Mouse (Mus musculus): Measurements from ENCODE around the gene Agk. TPM values are rescaled to one million over a fixed set of nuclear protein-coding genes. Genes with fewer than 3 reads are reported as not detected.

The Agk gene
- total and polyA plus RNA-seq, 3 experiments, result 29.7 to 29.9 TPM; not detected in 1

- Histone ChIP-seq H3K4me1 (ENCODE audit: control insufficient read depth in 1 of 2, insufficient read depth in 2 of 2, low read length in 2 of 2) (no peaks in the 10 kb centered on the region), H3K27ac (ENCODE audit: control insufficient read depth, low read depth, low read length) (no peak overlapping the region), H3K27me3 (ENCODE audit: control insufficient read depth in 1 of 2, insufficient read depth in 2 of 2, low read length in 2 of 2) (no peaks in the 10 kb centered on the region), H3K9ac (ENCODE audit: control insufficient read depth, low read depth, low read length, poor library complexity, severe bottlenecking) (no peak overlapping the region), H3K36me3 (ENCODE audit: control insufficient read depth in 1 of 2, insufficient read depth in 2 of 2, low read length in 2 of 2) (peaks cover 0 to 4% of the 10 kb centered on the region in 2 experiments; a peak in 2 of 4 replicates), H3K4me3 (ENCODE audit: control insufficient read depth in 1 of 2, insufficient read depth in 1 of 2, low read depth in 2 of 2, low read length in 2 of 2) (no peak overlapping the region), H3K79me2 (ENCODE audit: control insufficient read depth, insufficient read depth, low read length, poor library complexity) (no peaks in the 10 kb centered on the region), H3K9me3 (replicated peaks; ENCODE audit: insufficient read depth, low read length) (no peaks in the 10 kb centered on the region)
- DNase-seq (ENCODE audit: low read depth, low spot score), result no peak
- no peak for TF ChIP-seq POLR2A (IDR thresholded peaks at IDR 0.05; ENCODE audit: control insufficient read depth in 1 of 2, insufficient read depth in 1 of 2, low read depth in 1 of 2, low read length in 2 of 2, poor library complexity in 1 of 2)
- TF ChIP-seq SIN3A (IDR thresholded peaks at IDR 0.05; ENCODE audit: low read length), result no peak
- no peak for TF ChIP-seq MEF2A (IDR thresholded peaks at IDR 0.05; ENCODE audit: extremely low read depth, insufficient replicate concordance, low read depth, low read length, poor library complexity, severe bottlenecking)
- no peak for TF ChIP-seq CHD1 (IDR thresholded peaks at IDR 0.05; ENCODE audit: low read depth, low read length)
- no peak for TF ChIP-seq ZMIZ1 (IDR thresholded peaks at IDR 0.05; ENCODE audit: low read depth, low read length)
- TF ChIP-seq GATA1 (IDR thresholded peaks at IDR 0.05; ENCODE audit: low read depth, low read length), result no peak
- no peak for TF ChIP-seq TCF12 (IDR thresholded peaks at IDR 0.05; ENCODE audit: low read depth, low read length)
- TF ChIP-seq SMC3 (IDR thresholded peaks at IDR 0.05; ENCODE audit: low read depth, low read length), result no peak
- no peak for TF ChIP-seq JUND (IDR thresholded peaks at IDR 0.05; ENCODE audit: low read depth, low read length)
- TF ChIP-seq HCFC1 (IDR thresholded peaks at IDR 0.05; ENCODE audit: low read depth, low read length), result no peak
Measured at GRCm38 (mm10) chr6:40381908-40382307, 56.9 kb downstream of the Agk start.

DNA sequence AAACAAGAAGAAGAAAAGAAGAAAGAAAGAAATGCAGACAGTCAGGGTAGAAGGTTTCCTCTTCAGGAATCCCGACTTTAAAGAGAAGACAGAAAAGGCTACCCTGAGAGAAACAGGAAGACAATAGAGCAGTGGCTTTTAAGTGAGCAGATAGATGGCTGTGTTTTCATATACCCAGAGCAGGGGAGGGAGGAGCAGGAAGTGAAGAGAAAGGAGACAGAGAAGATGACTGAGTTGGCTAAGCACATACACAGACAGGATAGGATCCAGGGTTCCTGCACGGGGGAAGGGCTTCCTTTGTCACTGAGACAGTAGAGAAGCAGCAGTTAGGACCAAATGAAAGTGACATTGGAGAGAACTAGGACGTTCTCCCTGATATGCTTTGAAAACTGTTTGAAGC, 60.7 kb downstream of the Agk start:
- TF ChIP-seq CHD2 (IDR thresholded peaks at IDR 0.05; ENCODE audit: low read length) (no peak), RAD21 (IDR thresholded peaks at IDR 0.05; ENCODE audit: low read depth, low read length) (no peak), GATA1 (IDR thresholded peaks at IDR 0.05; ENCODE audit: low read depth, low read length) (no peak), MEF2A (IDR thresholded peaks at IDR 0.05; ENCODE audit: extremely low read depth, insufficient replicate concordance, low read depth, low read length, poor library complexity, severe bottlenecking) (no peak), ELF1 (IDR thresholded peaks at IDR 0.05; ENCODE audit: low read depth, low read length) (no peak), TBP (IDR thresholded peaks at IDR 0.05; ENCODE audit: low read depth, low read length) (no peak)
- peaks cover 0 to 10% of the 10 kb centered on the region in 2 experiments for H3K36me3 ChIP-seq (ENCODE audit: control insufficient read depth in 1 of 2, insufficient read depth in 2 of 2, low read length in 2 of 2)
- peaks cover 3 to 7% of the 10 kb centered on the region in 2 experiments for H3K4me1 ChIP-seq (ENCODE audit: control insufficient read depth in 1 of 2, insufficient read depth in 2 of 2, low read length in 2 of 2)
- H3K9me3 ChIP-seq (replicated peaks; ENCODE audit: insufficient read depth, low read length), result no peaks in the 10 kb centered on the region
- no peak overlapping the region for H3K4me3 ChIP-seq (ENCODE audit: control insufficient read depth in 1 of 2, insufficient read depth in 1 of 2, low read depth in 2 of 2, low read length in 2 of 2)
- no peaks in the 10 kb centered on the region for H3K79me2 ChIP-seq (ENCODE audit: control insufficient read depth, insufficient read depth, low read length, poor library complexity)
- DNase-seq (ENCODE audit: low read depth, low spot score), result peak; percentile 9
- H3K27me3 ChIP-seq (ENCODE audit: control insufficient read depth in 1 of 2, insufficient read depth in 2 of 2, low read length in 2 of 2), result no peaks in the 10 kb centered on the region
- H3K27ac ChIP-seq (ENCODE audit: control insufficient read depth, low read depth, low read length), result no peak overlapping the region
- H3K9ac ChIP-seq (ENCODE audit: control insufficient read depth, low read depth, low read length, poor library complexity, severe bottlenecking), result no peak overlapping the region

DNA sequence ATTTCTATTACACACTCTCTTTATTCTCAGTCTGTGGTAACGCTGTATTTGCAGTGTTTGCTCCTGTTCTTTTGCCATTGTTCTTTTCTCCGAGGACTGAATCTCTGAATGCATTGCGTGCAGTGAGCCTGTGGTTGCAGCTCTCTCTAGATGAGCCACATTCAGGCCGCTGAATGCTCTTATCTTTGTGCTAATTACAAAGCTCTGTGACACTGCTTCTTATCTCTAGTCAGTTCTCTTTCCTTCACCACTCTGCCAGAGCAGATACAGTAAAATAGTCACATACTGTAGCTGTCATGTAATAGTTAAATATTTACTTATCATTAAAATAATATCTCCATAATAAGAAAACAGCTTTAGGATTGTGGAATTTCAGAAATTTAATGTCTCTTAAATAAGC, 63.7 kb downstream of the Agk start:
- H3K36me3 ChIP-seq (ENCODE audit: control insufficient read depth in 1 of 2, insufficient read depth in 2 of 2, low read length in 2 of 2), result peaks cover 0 to 10% of the 10 kb centered on the region in 2 experiments
- no peak overlapping the region for H3K9ac ChIP-seq (ENCODE audit: control insufficient read depth, low read depth, low read length, poor library complexity, severe bottlenecking)
- peak; percentile 65 for DNase-seq (ENCODE audit: low read depth, low spot score)
- H3K79me2 ChIP-seq (ENCODE audit: control insufficient read depth, insufficient read depth, low read length, poor library complexity), result no peaks in the 10 kb centered on the region
- peak overlapping the region; percentile 37; the same call in 1 of the 2 replicates for H3K27ac ChIP-seq (ENCODE audit: control insufficient read depth, low read depth, low read length)
- H3K4me3 ChIP-seq (ENCODE audit: control insufficient read depth in 1 of 2, insufficient read depth in 1 of 2, low read depth in 2 of 2, low read length in 2 of 2), result no peak overlapping the region
- H3K9me3 ChIP-seq (replicated peaks; ENCODE audit: insufficient read depth, low read length), result no peaks in the 10 kb centered on the region
- peaks cover 3 to 7% of the 10 kb centered on the region in 2 experiments for H3K4me1 ChIP-seq (ENCODE audit: control insufficient read depth in 1 of 2, insufficient read depth in 2 of 2, low read length in 2 of 2)
- H3K27me3 ChIP-seq (ENCODE audit: control insufficient read depth in 1 of 2, insufficient read depth in 2 of 2, low read length in 2 of 2), result no peaks in the 10 kb centered on the region
- TF ChIP-seq TCF12 (IDR thresholded peaks at IDR 0.05; ENCODE audit: low read depth, low read length), result peak; percentile 87
- no peak for TF ChIP-seq POLR2AphosphoS2 (IDR thresholded peaks at IDR 0.05; ENCODE audit: low read length)
- no peak for TF ChIP-seq KAT2A (conservative IDR thresholded peaks at IDR 0.05; ENCODE audit: low read depth, low read length)
- TF ChIP-seq HCFC1 (IDR thresholded peaks at IDR 0.05; ENCODE audit: low read depth, low read length), result no peak
- TF ChIP-seq TBP (IDR thresholded peaks at IDR 0.05; ENCODE audit: low read depth, low read length), result no peak
- peak; percentile 93 for TF ChIP-seq RCOR1 (IDR thresholded peaks at IDR 0.05; ENCODE audit: low read depth, low read length)
- no peak for TF ChIP-seq MAX (IDR thresholded peaks at IDR 0.05; ENCODE audit: low read length)
- no peak for TF ChIP-seq USF1 (IDR thresholded peaks at IDR 0.05; ENCODE audit: low read depth, low read length)
- TF ChIP-seq TAL1 (IDR thresholded peaks at IDR 0.05; ENCODE audit: low read length), result no peak
- TF ChIP-seq GATA1 (IDR thresholded peaks at IDR 0.05; ENCODE audit: low read depth, low read length), result peak; percentile 98
- no peak for TF ChIP-seq NRF1 (IDR thresholded peaks at IDR 0.05; ENCODE audit: insufficient read depth, low read depth, low read length, poor library complexity, severe bottlenecking)
- TF ChIP-seq MAFK (IDR thresholded peaks at IDR 0.05; ENCODE audit: borderline replicate concordance, low read depth, low read length), result 0 out of 2 replicates have a peak, but pooled peaks have one; percentile 47
- TF ChIP-seq ETS1 (IDR thresholded peaks at IDR 0.05; ENCODE audit: low read depth, low read length), result peak; percentile 62
- TF ChIP-seq GABPA (IDR thresholded peaks at IDR 0.05; ENCODE audit: low read depth, low read length), result no peak
- peak; percentile 53; the same call in 1 of the 2 replicates for TF ChIP-seq SIN3A (IDR thresholded peaks at IDR 0.05; ENCODE audit: low read length)
- TF ChIP-seq E2F4 (IDR thresholded peaks at IDR 0.05; ENCODE audit: borderline replicate concordance, low read depth, low read length), result no peak
- peak; percentile 80 to 92 for TF ChIP-seq EP300 (IDR thresholded peaks at IDR 0.05; ENCODE audit: low read depth in 1 of 2, low read length in 2 of 2)
